Mouse (Mus musculus) cerebellum, postnatal 4 days (tissue): Measurements from ENCODE around the gene Ccdc181.

ENCODE experiments used
- DNase-seq, 2 experiments: peaks; one replicate each; pipeline ENCODE4 v3.0.0; 2022; ENCODE audit warnings: low spot score in 2 of 2, mixed read lengths in 1 of 2

Gene Ccdc181

DNA sequence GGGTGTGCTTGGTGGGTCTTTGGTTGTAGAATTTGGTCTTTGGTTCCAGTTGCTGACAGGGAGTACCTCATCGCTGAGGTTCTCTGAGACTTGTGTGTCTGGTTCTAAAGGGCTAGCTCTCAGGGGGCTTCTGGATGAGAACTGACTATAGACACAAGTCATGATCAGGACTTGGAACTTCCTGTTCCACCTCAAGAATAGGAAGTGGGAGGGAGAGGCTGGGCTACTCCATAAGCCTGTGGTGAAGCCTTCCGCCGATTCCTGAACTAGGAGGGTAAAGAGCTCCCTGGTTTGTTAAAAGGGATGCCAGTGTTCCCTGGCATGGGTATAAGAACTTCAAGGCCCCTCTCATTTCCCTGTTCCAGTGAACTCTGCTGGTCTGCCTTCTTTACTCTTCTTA lies 8.6 kb downstream of the Ccdc181 start:
- no peak for DNase-seq

GRCm38 (mm10) chr1:164287406-164287805 lies 12.0 kb downstream of the Ccdc181 start:
- DNase-seq: peak in 1 of 2 experiments; percentile 63

DNA sequence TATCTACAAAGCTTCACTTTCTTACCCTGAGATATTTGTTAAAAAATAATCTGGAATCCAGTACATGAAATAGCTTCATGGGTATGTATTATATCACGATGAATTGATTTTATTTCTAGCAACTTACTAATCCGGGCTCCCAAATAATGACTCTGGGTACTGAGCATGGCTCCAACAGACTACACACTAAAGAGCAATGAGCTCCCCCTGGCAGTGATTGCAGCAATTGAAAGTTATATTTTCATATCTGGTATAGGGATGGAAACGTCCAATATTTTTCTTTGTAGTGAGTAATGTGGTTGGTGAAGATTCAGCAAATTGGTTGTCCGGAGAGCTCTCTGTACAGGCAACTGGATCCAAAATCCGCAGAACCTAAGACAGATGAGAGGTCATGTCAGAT lies 16.7 kb downstream of the Ccdc181 start:
- DNase-seq: no peak

DNA sequence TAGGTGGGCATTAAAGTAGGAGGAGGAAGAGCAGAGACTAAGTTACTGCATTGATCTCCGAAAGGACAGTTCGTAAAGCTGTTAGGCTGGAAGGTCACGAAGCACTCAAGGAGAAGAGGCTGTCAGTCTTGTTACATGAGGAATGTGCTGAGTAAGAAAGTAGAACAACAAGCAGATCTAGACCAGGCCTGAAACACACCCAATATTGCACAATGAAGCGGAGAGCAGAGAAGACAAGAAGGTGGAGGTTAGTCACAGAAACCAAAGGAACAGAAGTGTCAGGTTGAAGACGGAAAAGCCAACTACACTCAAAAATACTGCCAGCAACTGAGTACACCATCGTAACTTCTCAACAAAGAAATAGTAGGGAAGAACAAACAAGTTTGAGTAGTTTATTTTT lies 18.7 kb downstream of the Ccdc181 start:
- no peak for DNase-seq

GRCm38 (mm10) chr1:164296473-164296872 lies 21.1 kb downstream of the Ccdc181 start:
- DNase-seq: no peak

DNA sequence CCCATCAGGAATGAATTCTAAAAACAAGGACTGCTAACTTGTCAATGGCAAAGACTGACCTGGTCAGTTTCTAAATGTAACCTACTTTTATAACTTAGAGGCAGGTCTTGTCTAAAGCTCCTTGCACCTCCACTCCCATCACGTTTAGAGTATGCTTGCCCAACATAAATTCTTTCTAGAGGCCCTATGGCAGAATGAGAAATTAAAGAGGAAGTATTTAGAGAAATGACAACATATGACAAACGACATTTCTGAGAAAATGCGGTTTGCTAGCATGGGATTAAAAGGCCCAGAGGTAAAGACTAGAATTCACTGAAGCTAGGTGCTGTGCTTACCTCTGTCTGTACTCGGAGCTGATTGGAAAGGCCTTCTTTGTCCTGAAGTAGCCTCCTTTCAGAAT lies 26.6 kb downstream of the Ccdc181 start:
- DNase-seq: no peak

GRCm38 (mm10) chr1:164303821-164304220 lies 28.4 kb downstream of the Ccdc181 start, which contains the start of gene Nme7:
Nme7 (plus strand) TSS chr1:164304121.
- DNase-seq: no peak

GRCm38 (mm10) chr1:164307124-164307751 lies 31.9 kb downstream of the Ccdc181 start, which contains the start of gene Blzf1:
Blzf1 (minus strand) TSS chr1:164307489.
- peak; percentile 92 to 96 for DNase-seq

- DNase-seq: no peak
Measured at GRCm38 (mm10) chr1:164307922-164308321, 32.5 kb downstream of the Ccdc181 start.

GRCm38 (mm10) chr1:164314085-164314484 lies 38.7 kb downstream of the Ccdc181 start:
- DNase-seq: no peak

GRCm38 (mm10) chr1:164315266-164315665 lies 39.9 kb downstream of the Ccdc181 start:
- peak in 1 of 2 experiments; percentile 54 for DNase-seq

DNA sequence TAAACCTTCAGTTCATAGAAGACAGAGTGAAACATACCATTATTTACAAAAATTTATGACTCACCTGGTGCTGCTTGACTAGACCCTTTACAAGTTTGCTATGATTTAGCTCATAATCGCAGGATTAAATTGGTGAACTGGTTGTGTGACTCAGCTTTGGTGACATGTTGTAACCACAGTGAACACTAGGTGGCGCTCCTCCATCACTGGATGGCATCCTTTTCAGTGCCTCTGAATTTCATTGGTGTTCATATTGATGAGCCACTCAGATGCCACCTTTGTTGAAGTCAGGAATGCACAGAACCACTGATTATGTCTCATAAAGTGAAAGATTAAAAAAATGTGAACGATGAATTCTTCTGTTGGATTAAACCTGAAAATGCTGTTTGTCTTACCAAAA lies 41.3 kb downstream of the Ccdc181 start:
- DNase-seq: peak; percentile 69 to 83

GRCm38 (mm10) chr1:164317261-164317660 lies 41.9 kb downstream of the Ccdc181 start:
- DNase-seq: no peak

DNA sequence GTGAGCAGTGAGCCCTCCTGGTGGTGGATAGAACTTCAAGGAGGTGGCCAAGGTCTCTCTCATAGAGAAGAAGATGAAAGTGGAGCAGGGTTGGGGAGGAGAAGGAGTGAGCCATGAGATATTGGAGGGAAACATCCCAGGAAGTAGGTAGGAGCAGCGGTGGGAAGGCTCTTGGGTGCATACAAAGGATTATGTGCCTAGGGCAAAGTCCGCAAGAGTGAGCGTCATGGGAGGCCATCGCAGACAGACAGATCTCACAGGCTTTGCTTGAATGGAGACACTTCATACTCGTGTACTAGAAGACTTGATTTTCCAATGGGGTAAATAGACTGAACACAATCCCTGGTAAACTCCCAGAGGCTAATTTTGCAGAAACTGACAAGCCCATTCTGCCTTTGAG lies 43.1 kb downstream of the Ccdc181 start:
- no peak for DNase-seq

GRCm38 (mm10) chr1:164319542-164320140 lies 44.3 kb downstream of the Ccdc181 start:
- DNase-seq: no peak

DNA sequence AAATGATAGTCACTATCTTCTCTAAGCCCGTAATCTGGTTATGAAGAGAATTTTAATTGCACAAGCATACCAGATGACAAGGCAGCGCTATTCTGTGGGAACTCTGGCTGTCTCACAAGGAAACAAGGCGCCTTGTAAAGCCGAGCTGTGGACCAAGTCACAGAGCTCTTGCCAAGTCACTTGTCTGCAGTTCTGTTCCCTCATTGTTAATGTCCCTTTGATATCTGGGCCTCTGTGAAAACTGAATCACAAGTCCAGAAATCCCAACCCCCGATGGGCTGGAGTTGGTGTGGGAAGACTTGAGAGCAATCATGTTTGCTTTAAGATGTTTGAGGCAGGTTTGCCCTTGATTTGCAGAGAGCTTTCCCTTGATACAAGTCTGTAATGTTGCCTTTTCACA lies 45.3 kb downstream of the Ccdc181 start:
- no peak for DNase-seq

DNA sequence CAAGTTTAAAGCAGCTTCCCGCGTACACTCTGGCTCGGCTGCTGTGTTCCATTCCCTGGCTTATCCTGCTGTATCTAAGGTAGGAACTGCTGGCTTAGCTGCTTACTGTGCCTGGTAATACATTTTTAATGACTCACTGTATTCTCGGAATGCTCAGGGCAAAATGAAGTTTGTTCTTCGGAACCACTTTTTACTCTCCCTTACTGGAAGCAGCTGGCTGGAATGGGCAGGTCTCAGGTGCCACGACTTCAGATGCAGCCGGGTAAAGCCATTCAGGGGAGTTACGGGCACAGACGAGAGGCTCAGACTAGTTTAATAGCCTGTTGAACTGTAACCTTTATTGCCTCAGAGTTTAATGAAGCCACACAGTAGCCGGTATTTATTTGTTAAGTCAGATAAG lies 46.0 kb downstream of the Ccdc181 start:
- no peak for DNase-seq

DNA sequence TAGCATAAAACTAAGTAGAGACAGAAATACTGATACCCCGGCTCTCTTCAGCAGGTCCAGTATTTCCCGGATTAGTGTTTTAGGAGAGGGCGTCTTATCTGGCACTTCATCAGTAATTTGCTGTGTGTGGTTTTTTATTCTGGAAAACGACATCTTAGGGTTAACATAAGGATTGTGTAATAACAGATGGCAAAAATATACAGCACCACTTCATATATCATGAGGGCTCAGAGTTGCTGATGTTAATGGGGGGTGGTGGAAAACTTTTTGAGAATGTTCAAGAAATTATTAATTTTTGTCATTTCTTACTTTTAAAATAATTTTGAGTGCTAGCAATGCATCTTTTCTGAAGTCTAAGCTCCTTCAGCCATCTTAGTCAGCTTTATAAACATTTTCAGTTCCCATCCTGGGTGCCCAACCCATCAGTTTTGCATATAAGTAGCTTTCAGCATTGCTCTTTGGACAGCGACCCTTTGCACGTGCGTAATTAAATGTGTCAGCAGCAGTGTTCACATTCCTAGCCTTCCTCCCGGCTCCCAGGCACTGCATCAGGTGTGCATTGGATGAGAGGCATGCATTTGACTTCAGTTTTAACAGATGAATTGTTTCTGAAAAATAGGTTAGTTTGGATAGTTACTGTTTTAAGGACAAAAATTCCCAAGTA lies 47.7 kb downstream of the Ccdc181 start:
- no peak for DNase-seq

- DNase-seq: no peak
Measured at GRCm38 (mm10) chr1:164324221-164324620, 48.8 kb downstream of the Ccdc181 start.

GRCm38 (mm10) chr1:164324878-164325277 lies 49.5 kb downstream of the Ccdc181 start:
- DNase-seq: no peak

GRCm38 (mm10) chr1:164326600-164327155 lies 51.3 kb downstream of the Ccdc181 start:
- no peak for DNase-seq

GRCm38 (mm10) chr1:164327764-164328163 lies 52.4 kb downstream of the Ccdc181 start:
- no peak for DNase-seq

- DNase-seq: no peak
Measured at GRCm38 (mm10) chr1:164332559-164332958, 57.2 kb downstream of the Ccdc181 start.
